Mouse (Mus musculus): Measurements from ENCODE around the gene Rab1b.

Rab1b gene

DNA sequence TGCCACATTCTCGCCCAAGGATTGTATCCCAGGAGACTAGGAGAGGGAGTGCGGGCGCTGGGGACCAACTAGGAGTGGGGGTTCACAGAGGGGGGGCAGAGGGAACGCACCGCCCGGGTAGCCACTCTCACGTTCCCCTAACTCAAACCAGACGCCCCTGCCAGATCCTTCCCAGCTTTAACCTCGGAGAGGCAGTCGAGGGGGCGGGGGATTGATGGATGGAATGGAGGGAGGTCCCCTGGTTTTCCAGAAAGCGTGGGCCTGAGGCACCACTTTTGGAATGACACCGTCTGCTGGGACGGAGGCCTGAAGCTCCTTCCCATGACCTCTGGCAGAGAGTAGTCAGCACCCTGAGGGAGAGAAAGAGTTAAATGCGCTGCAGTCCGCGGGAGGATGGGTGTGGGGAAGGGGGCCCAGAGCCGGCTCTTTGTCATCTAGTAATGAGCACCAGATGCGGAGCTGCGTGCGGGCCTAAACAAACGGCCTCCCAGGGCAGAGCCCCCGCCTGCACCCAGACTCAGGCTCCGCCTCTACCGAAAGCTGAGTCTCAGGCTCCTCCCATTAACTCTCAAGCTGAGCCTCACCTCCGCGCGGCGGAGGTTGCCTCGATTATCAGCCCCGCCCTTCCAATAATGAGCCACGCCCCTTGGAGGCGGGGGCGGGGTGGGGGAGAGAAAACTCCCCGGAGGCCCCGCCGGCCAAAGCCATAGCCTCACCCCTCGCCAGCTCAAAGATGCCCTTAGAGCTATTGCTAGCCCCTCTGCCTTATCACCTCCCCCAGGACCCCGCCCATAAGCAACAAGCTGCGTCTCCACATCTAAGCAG lies 35.1 kb downstream of the Rab1b start:
- no peak for DNase-seq (ENCODE audit: low spot score in 2 of 2)

- DNase-seq (ENCODE audit: low spot score in 2 of 2), result no peak
Measured at GRCm38 (mm10) chr19:5071077-5071476, 35.8 kb downstream of the Rab1b start.

DNA sequence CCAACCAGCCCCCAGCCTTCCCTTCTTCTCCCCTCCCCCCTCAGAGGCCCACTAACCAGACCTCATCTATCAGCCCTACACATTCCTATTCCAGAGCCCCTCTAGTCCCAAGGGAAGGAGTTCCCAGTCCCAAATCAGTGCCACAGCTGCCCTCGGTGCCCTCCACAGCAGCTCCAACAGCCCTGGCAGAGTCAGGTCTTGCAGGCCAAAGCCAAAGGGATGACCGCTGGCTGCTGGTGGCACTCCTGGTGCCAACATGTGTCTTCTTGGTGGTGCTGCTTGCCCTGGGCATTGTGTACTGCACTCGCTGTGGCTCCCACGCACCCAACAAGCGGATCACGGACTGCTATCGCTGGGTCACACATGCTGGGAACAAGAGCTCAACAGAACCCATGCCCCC lies 36.9 kb downstream of the Rab1b start:
- no peak for DNase-seq (ENCODE audit: low spot score in 2 of 2)

DNA sequence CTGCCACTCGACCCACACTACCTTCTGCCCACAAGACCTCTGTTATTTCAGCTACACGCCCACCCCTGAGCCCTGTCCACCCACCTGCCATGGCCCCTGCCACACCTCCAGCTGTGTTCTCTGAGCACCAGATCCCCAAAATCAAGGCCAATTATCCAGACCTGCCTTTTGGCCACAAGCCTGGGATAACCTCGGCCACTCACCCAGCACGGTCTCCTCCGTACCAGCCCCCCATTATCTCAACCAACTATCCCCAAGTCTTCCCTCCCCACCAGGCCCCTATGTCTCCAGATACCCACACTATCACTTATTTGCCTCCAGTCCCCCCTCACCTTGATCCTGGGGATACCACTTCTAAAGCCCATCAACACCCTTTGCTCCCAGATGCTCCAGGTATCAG lies 37.4 kb downstream of the Rab1b start:
- no peak for DNase-seq (ENCODE audit: low spot score in 2 of 2)

GRCm38 (mm10) chr19:5068570-5069234 lies 38.2 kb downstream of the Rab1b start:
- DNase-seq (ENCODE audit: low spot score in 2 of 2), result no peak

DNA sequence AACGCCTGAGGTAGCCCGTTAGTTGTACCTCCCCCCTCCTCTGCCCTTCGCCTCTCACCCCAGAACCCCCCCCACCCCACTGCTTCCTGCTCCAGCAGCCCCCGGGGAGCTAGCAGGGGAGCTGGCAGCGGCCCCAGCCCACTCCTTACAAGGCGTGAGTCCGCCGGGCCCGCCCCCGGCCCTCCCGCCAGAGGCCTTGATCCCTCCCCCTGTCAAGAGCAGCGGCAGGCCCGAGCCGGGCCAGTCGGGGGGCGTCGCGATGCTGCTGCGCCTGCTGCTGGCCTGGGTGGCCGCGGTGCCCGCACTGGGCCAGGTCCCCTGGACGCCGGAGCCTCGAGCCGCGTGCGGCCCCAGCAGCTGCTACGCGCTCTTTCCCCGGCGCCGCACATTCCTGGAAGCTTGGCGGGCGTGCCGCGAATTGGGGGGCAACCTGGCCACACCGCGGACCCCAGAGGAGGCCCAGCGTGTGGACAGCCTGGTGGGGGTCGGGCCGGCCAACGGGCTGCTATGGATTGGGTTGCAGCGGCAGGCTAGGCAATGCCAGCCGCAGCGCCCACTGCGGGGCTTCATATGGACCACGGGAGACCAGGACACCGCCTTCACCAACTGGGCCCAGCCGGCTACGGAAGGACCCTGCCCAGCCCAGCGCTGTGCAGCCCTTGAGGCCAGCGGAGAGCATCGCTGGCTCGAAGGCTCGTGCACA lies 38.9 kb downstream of the Rab1b start, which contains the start of gene Cd248:
Gene Cd248 (plus strand): TSS at position 212 of the 703 bp plus-strand sequence.
- no peak for DNase-seq (ENCODE audit: low spot score in 2 of 2)

DNA sequence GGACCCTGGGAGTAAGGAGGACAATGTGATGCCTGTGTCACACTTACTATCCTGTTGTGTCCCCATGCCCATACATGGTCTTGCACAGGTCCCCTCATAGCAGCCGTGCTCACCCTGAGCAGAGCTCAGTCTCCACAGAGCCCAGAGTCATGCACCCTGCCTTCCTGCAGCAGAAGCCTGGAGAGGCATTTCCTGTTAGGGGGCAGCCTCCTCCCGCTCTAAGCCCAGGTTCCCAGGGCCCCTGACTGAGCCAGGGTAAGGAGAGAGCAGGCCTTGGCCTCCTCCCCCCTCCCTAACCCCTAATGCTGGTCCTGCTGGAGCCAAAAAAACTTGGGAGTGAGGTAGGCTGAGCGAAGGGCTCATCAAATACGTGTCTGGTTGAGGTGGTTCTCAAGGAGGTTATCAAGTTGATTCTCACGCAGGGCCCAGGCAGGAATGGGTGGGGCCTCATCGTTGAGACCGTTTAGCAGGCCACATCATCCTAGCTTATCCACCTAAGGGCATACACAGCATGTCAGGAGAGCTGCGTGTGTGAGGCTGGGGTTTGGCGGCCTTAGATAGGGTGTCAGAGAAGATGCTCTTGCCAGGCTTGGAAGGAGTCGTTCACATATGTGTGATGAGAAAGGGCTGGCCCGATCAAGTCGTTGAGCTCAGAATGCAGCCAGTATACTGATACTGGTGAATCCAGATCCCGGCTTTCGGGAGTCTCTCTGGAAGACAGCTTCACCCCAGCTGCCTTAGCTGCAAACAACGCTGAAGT lies 39.7 kb downstream of the Rab1b start:
- no peak for DNase-seq (ENCODE audit: low spot score in 2 of 2)

DNA sequence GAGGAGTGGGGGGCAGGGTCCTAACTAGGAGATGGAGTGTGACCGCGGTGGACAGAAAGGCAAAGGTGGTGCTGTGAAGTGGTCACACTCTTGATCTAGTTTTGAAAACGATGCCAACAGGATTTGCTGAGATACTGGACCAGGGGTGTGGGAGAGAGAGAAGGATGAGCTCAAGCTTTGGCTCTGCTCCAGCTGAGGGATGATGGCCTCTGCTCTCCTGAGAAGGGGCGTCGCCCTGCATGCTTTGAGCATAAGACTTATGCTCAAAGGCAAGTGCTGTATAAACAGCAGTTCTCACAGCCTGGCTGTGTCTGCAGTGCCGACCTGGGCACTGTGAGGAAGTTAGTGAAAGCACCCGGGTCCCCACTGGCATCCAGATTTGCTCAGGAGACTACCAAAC lies 41.8 kb downstream of the Rab1b start:
- DNase-seq (ENCODE audit: low spot score in 2 of 2), result no peak

GRCm38 (mm10) chr19:5062446-5062845 lies 44.4 kb downstream of the Rab1b start:
- DNase-seq (ENCODE audit: low spot score in 2 of 2), result no peak

DNA sequence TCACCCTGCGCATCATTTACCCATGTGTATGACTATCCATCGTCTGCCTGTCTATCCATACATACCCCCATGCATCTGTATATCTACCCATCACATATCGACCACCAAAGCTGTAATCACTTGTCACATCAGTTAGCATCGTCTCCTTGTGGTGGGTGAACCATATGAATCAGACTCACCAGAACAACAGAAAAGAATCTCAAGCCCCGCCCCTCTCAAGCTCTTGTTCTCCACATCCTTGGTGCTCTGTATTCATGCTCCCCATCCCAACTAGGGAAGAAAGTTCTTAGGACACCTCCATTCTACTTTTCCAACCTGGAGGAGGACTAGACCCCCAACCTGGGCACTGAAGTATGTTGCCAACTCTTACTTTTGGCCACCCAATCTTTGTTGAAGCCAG lies 44.8 kb downstream of the Rab1b start:
- DNase-seq (ENCODE audit: low spot score in 2 of 2), result no peak

DNA sequence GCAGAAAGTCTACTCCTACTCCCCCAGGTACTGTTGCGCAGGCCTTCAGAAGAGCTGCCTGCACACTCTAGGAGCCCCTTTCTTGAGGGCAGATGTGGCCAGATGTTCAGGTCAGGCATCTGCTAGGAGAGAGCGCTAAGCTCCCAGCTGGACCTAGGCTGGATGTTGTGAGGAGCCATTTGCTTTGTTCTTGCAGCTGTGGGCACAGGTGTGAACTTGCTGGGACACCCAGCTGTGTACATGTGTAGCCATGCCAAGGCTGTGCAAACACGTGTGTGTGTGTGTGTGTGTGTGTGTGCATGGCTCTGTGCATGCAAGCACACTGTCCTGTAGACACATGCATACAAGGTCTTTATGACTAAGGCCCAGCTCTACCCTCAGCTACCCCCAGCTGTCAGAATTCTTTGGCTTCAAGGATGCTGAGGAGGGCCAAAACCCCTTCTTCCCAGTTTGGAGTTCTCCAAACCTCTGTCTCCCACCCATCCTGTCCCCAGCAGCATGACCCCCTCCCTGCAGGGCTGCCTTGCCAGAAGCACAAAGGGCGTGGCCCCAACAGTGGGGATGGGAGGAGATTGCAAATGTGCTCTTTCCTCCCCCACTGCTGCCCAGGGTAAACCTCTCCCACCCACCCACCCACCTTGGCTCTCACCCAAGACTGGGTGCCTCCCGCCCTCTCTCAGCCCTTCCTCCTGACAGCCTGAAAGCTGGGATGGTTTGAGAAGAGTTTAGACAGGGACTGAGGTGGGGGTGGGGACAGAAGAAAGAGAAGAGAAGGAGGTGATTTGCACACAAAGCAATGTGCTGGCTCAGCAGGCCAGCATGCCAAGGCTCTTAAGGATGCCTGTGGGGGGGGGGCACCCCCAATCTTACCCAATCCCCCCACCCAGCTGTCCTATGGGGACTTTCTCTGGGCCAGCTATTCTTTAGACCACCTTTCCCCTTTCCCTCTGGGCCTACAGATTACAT lies 46.2 kb downstream of the Rab1b start:
- no peak for DNase-seq (ENCODE audit: low spot score in 2 of 2)

GRCm38 (mm10) chr19:5058801-5059771 lies 47.8 kb downstream of the Rab1b start:
- DNase-seq (ENCODE audit: low spot score in 2 of 2), result no peak

DNA sequence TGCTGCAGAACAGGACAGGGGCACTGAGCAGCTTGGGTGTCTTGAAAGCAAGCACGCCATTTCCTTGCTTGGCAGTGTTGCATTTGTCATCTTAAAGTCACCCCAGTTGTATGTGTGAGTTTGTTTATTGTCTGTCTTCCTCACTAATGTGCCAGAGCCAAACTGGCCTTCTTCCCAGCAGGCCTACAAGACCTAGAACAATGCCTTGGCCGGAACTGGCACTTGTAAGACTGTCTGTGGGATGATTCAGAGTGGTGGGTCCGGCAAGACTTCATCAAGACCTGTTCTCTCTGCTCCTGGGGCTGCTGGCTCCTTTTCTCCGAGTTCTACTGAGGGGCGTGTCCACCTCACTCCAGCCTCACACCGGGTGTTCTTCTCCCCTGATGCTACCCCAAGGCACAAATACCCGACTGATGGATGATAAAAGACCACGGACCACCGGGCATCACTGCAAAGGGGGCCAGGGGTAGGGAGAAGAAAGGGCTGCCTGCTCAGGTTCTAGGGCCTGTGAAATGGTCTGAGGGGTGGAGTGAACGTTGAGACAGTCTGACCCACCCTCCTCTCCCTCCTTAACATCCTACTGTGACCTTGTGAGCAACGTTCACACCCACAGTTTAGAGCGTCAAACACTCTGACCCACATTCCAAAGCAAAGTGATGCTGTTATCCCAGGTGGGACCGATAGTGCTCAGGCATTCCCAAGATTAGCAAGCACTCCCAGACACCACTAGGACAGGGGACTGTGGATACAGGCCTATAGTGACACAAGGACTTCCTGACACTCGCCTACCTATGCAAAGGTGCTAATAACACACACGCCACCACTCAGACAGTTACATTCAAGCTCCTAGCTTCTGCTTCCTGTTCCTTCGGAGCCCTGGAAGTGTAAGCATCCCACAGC lies 48.7 kb downstream of the Rab1b start:
- no peak for DNase-seq (ENCODE audit: low spot score in 2 of 2)

- DNase-seq (ENCODE audit: low spot score in 2 of 2), result no peak
Measured at GRCm38 (mm10) chr19:5056251-5056650, 50.6 kb downstream of the Rab1b start.

DNA sequence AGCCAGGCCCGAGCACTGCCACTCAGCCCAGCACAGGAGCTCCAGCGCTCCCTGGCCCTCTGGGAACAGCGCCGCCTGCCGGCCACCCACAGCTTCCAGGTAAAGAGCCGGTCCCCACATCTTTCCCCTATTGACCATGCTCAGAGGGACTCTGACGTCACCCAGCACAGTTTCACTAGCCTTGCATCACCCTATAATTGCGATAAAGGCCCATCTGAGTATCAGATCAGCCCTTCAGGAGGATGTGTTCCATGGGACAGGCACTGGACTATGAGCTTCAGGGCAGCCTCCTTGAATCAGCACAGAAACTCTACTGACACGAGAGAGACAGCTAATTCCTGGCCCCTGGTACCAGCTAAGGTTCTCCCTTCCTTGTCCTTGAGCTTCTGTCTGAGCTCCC lies 53.0 kb downstream of the Rab1b start:
- no peak for DNase-seq (ENCODE audit: low spot score in 2 of 2)

- no peak for DNase-seq (ENCODE audit: low spot score in 2 of 2)
Measured at GRCm38 (mm10) chr19:5052853-5053252, 54.0 kb downstream of the Rab1b start.

- DNase-seq (ENCODE audit: low spot score in 2 of 2), result no peak
Measured at GRCm38 (mm10) chr19:5052166-5052822, 54.6 kb downstream of the Rab1b start.

- no peak for DNase-seq (ENCODE audit: low spot score in 2 of 2)
Measured at GRCm38 (mm10) chr19:5051515-5051914, 55.4 kb downstream of the Rab1b start.
